Mouse (Mus musculus) lung, postnatal 10 days (tissue): ENCODE data around the gene Plcb3.

Experiments
- DNase-seq: peaks from one replicate; pipeline ENCODE4 v3.0.0; 2021

Plcb3 gene

DNA sequence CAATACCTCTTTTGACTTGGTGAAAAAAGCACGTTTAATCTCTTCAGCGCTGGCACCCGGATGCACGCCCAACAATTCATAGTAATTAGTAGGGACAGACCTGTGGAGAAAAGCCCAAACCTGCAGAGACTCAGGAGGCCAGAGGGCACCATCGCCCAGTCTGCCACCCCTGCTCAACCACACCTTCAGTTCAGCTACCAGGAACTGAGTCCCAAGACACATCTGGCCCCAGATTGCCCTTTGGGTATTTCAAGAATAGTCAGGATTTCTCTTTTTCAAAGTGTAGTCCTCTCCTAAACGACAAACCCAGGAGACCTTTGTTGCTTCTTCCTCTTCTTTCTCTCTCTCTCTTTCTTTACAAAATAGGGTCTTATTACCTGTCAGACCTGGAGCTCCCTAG lies 14.4 kb upstream of the Plcb3 start:
- no peak for DNase-seq

DNA sequence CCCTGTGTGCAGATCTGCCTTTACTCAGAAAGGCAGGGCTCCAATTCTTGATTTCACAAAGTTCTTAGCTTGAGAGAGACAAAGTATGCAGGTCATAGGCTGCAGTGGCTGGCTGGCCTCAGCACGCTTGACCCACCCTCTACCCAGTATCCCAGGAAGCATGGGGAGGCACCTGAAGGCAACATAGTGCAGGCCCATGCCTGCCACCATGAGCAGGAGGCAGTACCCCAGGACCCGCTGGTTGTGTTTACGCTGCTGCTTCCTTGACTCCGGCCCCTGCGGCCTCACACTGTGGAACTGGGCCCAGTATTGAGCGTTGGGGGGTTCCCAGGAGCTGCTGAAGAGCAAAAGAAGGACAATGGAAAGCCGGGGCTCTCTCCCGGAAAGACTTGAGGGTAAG lies 13.0 kb upstream of the Plcb3 start:
- DNase-seq: no peak

DNA sequence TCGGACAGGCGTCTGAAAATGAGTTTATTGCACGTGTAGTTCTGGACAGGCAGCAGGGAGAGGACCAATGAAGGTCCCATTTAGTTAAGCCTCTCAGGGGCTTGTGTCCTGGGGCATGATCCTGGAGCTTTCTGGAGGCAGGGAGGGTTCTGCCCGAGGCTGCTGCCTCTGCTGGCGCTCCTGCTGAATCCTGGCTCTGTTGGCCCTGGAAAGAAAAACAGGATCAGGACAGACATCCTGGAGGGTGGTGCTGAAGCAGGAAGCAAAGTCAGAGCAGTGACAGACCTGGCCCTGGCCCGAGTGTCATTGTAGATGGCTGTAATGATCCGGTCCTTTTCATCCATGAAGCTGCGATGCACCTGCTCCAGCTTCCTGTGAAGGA lies 11.6 kb upstream of the Plcb3 start:
- DNase-seq: no peak

DNA sequence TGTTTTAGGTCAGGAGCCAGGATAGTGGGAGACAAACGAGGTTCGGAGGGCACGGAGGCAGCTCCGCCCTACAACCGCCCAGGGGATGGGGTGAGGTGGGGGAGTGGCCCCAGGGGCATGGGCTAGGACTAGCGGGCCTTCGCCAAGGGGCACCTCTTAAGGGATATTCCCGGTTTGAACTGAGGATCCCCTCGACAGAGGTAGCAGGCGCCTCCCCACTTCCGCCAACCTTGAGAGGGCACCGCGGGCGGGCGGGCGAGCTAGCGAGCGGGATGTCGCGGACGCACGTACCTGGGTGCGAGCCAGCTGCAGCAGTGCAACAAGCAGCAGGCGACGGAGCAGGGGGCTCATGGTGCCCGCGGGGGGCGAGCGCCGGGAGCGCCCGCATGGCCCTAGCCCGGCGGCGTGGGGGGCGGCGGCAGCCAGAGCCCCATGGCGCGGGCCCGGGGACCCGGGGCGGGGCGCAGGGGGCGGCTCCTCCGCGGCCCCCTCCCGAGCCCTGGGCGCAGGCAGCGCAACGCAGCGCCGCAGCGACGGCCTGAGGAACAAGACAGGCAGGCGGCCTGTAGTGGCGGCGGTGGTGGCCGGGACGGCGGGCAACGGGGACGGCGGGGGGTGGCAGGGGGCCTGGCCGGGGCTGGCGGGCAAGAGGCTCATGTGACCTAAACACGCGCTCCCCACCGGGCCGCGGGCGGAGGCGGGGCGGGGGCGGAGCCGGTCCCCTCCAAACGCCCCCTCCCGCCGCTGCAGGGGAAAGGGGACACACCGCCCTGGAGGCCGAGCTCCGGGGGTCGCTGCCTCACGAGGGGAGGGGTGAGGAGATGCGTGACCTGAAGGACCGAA lies 11.0 kb upstream of the Plcb3 start, which contains the start of gene Vegfb:
Gene Vegfb (minus strand): TSS at position 591 of the 843 bp plus-strand sequence.
- peak; percentile 64 for DNase-seq

DNA sequence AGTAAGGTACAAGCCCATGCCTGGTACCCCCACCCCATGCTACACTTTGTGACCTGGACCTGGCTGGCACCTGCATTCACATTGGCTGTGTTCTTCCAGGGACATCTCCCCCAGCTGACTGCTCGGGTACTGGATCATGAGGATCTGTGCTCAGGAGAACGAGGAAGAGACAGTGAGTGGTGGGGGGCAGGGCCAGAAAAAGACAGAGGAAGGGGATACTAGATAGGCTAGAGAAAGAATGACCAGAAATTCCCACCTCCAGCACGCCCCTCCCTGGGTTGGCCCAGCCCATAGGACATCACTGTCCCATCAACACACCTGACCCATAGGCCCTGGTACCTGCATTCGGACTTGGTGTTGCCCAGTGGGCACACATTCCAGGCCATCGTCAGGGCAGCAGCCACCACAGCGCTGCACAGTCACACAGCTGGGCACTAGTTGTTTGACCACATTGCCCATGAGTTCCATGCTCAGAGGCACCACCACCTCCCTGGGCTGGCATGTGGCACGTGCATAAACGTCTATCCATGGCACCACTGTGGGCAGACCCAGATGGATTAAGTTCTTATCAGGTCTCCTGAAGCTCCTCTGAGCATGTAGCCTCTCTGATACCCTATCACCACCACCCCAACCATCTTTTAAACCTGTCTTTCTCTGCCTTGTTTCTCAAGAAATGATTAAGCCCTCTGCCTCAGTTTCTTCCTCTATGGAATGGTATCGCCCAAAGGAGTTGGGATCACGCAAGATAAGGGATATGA lies 9.9 kb upstream of the Plcb3 start:
- DNase-seq: no peak

DNA sequence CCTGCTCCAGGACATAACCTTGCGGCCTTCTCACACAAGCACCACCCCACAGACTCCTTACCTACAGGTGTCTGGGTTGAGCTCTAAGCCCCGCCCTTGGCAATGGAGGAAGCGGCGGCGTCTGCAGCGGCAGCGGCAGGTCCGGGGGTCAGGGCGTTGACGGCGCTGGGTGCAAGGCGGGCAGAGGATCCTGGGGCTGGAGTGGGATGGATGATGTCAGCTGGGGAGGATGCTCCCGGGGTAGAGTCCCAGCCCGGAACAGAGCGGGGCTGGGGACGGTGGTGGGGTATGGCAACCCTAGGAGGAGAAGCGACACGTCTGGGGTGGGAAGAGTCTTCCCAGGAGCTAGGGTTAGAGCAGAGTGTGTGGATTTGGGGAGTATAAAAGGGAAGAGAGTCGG lies 9.0 kb upstream of the Plcb3 start:
- DNase-seq: no peak

DNA sequence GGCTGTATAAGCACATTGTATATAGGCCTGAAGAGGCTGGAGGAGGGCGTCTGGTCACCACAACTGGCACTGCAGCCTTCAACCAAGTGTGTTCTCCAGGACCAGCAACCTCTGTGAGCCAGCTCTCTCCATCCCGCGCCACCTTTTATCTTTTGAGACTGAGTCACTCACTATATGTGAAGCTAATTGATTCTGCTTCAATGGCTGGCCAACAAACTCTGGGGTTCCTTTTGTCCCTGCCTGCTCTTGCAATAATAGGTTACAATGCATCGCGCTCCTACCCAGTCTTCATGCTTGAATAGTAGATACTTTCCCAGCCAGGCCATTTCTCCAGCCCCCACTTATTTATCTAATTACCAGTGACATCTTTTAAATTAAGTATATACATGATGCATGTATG lies 7.4 kb upstream of the Plcb3 start:
- DNase-seq: no peak

DNA sequence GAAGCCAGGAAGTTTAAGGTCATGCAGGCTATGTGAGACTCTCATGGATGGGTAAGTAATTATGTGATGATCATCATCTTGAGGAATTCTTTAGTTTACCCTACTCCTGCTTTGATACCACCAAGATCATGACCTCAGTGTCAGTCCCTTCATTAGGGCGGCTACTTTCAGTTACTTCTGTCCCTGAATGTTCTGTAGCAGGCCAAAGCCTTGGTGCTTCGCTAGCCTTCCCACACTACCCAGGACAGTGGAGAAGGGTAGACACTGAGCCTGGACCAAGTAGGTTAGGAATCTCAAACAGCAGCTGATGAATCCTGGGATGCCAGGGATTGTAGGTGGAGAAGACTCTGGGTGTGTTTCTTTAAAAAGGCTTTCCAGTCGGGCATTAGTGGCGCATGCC lies 5.2 kb upstream of the Plcb3 start:
- no peak for DNase-seq

DNA sequence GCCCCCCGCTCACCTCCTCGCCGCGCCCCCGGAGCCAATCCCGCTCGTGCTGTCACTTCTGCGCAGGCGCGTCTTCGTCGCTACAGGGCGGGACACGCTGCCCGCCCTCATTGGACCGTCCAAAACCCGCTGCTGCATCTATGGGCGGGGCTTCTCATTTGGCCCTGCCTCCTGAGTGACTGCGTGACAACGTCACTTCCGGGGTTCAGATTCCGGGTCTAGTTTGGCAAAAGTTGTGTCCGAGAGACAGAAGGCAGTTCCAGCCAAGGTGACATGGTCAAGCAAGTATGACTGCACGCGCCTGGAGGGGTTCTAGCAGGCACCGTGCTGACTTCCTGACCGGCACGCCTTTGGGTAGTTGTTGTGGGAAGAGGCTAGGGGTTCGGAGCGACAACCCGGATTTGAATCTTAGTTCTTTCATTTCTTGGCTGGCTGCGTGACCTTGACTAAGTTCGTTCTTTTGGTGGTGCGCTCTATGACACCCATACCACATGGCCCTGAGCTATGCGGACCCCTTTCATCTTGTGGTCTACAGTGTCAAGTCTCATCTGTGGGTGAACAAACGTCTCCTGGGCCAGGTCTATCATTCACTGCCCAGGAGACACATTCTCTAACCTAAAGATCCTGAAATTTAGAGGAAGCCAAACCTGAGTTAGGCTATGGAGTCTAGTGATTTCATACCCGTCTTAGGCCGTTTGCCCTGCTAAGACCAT lies 4.3 kb upstream of the Plcb3 start, which contains the start of gene Fkbp2:
Gene Fkbp2 (minus strand): TSS at position 121 of the 713 bp plus-strand sequence.
- peak; percentile 99 for DNase-seq

DNA sequence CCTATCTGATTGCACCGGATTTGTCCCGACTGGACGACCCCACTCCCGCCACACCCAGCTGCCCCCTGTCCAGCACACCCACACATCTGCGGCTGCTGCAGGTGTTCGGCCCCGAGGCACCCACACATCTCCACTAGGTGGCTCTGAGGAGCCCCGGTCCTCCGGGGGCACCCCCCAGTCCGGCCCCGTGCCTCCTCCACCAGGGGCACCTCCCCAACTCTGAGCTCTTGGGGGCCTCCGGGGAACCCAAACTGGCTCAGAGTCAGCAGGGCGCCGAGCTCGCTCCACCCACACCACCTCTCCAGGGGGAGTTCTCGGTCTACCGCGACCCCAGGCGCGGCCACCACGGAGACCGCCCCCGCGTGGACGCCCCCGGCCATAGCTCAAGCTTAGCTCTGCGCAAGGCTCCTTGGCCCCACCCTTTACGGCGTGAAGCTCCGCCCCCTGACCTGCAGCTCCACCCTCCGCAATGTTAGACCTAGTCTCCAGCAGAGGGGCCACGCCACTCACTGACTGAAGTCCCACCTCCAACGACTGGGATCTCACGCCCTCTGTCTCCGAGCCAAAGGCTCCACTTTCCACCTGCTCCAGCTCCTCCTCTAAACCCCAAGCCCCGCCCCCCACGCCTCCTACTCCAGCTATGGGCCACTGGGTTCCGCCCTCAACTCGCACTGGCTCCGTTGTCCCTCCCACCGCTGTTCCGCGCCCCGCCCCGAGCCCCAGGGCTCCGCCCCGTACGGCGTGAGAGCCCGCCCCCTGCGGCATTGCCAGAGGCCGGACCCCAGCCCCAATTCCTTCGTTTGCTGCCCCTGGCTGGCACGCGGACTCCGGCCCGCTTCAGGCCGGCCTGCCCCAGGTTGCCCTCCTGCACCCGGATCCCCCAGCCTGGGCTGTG lies 3.5 kb upstream of the Plcb3 start:
- DNase-seq: peak; percentile 100

DNA sequence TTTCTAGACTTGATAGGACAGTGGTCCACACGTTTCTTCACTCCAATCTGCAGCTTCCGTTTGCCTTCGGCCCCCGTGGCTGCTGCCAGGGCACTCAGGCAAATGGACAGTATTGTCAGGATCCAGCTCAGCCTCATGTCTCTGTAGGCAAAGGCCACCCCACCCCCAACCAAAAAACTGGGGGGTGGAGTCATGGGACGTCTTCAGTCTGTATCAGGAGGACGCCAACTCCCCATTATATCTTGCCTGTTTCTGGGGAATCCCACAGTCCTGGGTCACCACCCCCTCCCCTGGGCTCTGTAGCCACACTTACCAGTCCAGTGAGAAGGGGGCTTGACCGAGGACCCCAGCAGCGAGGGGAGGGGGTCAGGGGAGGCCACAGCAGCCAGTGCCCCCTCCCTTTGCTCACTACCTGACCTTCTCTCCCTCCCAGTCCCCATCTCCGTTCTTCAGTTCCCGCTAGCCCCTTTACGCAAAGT lies 2.8 kb upstream of the Plcb3 start:
- DNase-seq: no peak

DNA sequence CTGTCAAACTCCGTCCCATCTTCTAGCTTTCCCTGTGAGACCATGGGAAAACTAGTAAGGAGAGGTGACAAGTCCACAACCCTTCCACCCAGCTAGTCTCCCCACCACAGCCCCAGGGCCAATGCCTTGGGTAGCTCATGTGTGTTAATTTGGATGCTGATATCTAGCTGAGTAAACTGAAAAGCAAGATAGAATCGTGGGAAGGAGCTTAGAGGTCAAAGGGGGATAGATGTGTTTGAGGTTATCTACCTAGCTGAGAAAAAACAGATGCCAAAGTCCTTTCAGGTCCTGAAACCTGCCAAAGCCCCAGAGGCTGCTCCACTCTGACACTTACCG lies 2.3 kb upstream of the Plcb3 start:
- no peak for DNase-seq

DNA sequence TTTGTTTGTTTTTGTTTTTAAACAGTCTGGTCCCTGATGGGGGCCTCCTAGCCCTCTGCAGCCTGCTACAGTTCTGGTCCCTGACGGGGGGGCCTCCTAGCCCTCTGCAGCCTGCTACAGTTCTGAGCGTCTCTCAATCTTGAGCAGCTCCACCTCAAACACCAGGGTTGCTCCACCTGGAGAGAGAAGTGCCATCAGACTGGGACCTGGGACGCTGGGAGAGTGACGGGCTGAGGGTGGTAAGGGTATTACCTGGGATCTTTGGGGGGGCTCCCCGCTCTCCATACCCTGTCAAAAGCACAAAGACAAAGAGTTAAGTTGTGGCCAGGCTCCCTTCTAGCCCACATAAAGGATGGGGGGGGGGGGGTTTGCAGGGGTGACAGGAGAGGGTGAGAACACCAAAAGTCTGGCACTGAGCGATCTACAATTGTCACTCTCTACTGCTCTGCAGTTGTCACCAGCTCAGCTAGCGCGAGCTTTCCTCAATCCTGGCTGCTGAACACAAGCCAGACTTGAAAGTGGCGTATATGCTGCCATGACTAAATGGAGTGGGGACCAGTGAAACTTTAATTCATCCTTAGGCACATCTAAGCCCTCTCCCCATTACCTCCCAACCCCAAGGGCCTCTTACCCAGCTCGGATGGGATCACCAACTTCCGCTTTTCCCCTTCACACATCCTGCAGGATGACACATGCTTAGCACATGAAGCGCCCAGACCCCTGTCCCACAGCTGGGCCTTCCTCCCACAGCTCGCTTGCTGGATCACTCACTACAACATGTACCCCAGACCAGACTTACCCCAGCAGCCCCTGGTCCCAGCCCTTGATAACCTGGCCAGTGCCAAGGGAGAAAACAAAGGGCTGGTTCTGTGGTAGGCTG lies 1.7 kb upstream of the Plcb3 start:
- DNase-seq: no peak

DNA sequence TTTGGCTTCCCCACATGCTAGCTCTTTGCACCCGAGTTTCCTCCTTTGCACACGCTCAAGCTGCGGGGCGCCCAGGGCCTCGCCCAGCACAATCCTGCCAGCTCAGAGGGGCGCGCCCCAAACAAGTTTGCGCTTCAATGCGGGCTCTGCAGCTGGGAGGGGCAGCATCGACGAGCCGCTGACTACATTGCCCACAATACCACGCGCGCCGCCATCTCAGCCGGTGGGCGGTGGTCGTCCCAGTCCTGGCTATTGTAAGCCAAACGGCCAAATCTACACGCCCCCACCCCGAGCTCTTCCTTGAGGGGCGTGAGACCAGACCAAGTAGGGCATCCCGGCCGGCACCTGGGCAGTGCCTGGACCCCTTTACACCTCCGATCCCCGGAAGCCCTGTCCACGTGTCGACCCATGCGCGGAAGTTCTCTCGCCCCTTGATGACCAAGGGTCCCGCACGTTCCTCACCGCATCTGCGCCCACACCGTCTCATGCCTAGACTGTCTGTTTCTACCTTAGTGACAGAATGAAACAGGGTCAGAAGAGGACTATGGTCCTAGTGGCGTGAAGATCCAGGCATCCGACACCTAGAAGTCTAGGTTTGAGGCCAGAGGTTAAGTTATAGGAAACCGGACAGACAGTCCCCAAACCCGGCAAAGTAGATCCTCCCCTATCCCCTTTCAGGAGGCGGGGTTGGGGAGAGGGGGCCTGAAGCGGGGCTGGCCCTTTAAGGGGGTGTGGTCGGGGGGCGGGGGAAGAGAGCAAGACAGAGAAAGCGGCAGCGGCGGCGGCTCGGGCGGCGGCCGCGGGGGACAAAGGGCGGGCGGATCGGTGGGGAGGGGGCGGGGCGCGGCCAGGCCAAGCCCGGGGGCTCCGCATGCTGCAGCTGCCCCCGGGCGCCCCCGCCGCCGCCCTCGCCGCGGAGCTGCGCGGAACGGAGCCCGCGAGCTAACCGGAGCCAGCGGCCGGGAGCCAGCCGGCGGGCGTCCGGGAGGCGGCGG lies 1.8 kb downstream of the Plcb3 start, which contains the start of gene Ppp1r14b:
Gene Ppp1r14b (plus strand): TSS at position 758 of the 995 bp plus-strand sequence.
- peak; percentile 94 for DNase-seq

DNA sequence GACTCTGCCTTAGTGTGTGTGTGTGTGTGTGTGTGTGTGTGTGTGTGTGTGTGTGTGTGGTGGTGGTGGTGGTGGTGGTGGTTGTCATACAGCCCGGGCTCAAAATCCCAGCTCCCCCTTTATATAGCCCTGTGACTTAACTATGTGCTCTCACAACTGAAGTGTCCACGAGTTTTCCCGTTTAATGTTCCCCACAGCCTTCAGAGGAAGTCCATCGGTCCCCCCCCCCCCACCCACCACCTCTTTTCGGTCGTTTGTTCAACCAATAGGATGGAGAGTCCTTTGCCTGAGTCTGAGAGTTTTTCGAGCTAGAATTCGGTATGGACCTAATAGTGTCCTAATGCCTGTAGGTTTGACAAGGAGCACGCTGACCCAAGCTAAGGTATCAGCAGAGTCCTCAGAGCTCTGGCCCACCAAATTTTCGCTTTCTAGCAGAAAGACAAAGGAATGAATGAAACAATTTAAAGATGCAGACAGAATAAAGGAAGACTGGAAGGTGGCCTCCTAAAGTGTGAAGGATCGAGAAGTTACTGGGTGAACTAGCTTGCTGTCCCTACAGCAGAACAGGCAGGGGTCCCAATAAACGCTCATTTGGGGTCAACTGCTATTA lies 2.6 kb downstream of the Plcb3 start:
- no peak for DNase-seq

DNA sequence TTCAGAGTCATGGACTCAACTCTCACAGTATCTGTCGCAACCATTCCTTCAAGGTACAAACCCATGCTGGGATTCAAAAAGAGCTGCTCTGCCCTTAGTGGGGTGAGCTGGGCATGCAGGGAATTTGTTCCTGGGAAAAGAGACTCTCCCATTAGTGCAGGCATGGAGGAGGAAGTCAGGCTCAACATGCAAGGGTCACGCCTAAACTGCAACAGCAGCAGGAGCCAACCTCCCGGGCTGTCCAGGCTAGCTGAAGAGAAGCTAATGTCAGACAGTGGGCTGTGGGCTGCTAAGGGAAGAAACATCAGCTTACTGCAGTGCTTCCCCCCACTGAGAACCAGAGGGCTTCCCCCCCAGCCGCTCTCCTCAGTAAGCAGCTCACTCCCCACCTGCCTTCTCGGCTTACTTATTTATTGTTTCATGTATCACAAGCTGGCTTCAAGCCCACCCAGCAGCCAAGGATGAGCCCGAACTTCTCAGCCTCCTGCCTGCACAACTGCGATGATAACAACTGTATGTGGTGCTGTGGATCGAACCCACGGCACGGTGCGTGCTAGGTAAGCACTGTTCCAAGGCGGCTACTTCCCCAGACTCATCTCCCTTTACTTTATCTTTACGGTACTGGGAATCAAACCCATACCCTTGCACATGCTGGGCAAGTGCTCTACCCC lies 3.9 kb downstream of the Plcb3 start:
- DNase-seq: no peak

DNA sequence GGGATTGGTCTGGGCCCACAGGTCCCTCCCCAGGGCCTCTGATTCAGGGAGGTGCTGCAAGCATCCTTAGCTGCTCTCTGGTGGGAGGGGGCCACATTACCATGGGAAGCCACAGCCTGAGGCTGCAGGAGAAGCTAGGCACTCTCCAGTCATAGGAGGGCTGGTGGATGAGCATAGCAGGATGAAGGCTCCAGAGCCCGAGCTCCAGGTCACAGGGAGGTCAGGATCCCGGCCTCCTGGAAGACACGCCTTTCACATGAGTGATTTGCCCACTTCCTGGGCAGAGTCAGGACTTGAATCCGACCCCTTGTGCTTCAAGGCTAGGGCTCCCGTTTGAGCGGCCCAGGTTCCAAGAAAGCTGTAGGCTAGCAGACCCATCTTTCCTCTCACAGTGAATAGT lies 4.6 kb downstream of the Plcb3 start:
- DNase-seq: no peak

DNA sequence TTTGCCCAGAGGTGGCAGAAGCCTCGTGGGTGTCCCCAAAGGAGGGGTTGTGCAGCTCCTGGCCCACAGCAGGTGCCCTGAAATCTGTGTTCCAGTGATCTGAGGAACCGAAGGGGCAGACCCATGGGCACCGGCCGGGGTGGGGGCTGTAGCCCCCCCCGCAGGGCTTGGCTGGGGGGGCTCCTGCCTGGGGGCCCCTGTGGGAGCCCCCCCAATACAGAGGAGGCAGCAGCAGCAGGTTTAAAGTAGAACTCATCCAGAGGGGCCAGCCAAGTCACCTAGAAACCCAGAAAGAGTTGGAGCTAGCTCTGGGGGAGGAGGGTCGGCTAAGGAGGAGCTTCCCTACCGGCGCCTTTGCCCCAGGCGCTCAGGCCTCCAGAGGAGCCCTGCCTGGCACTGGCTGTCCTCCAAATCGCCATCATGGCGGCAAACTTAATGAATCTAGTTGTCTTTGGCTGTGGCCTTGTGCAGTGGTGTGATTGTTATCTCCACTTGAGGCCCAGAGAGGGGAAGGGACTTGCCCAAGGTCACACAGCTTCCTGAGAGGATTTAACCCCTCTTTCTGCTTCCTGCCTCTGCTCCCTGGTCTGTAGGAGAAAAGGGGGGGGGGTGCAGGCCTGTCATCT lies 5.7 kb downstream of the Plcb3 start:
- DNase-seq: no peak
